Mouse (Mus musculus): Measurements from ENCODE around the gene Myog.

DNA sequence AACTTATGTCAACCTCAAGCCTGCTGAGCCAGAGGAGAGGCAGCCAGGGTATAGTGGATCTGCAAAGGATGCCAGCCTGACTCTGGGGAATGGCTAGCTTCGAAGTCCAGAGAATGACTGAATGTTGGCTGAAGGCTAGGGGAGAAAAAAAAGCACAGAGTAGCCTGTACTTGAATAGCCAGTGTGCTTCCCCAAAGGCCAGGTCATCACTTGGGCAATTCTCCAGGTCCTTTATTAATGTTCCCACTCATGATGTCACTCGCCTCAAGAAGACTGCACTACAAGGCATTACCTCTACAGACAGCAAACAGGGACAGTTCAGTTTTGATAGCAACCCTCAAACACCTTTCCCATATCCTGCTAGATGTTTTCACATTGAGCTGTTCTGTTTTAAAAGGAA, 20.5 kb downstream of the Myog start:
- TF ChIP-seq CTCF (IDR thresholded peaks at IDR 0.05; ENCODE audit: borderline replicate concordance, insufficient read depth, low read depth, low read length): no peak
- no peak for TF ChIP-seq POLR2A (IDR thresholded peaks at IDR 0.05; ENCODE audit: borderline replicate concordance, insufficient read depth, low read length)
